Mouse (Mus musculus) kidney, adult 11 months (tissue): ENCODE data around the gene Tsen2.
A peak's percentile ranks its signal among the peaks of the same experiment; 100 is the strongest.

ENCODE experiments used
- DNase-seq: peaks from one replicate; pipeline ENCODE4 v3.0.0; 2022

Tsen2 gene

DNA sequence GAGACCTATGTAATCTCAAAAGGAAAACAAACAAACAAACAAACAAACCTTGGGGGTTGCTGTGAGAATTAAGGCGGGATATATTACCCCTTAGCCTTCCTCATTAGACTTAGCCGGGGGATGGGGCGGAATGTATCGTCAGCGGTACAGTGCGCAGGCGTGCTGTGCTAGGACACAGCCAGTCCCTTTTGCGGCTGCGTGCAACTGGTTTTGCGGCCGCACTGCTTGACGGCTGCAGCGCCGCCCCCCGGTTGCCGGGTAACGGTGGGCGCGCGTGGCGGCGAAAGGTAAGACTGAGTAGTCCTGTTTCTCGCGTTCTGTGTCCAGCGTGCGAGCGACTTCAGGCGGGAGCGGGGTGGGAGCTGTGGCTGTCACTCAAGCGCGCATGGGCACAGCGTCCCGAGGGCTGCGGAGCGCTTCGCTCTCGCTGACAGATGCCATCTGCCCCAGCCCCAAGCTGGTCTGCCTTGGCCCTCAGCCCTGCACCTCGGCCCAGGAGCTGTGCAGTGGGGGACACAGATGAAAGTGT, at the start of gene Tsen2:
Gene Tsen2, plus strand, starts transcription at position 223 of the 529 bp plus-strand sequence.
- peak; percentile 97 for DNase-seq

DNA sequence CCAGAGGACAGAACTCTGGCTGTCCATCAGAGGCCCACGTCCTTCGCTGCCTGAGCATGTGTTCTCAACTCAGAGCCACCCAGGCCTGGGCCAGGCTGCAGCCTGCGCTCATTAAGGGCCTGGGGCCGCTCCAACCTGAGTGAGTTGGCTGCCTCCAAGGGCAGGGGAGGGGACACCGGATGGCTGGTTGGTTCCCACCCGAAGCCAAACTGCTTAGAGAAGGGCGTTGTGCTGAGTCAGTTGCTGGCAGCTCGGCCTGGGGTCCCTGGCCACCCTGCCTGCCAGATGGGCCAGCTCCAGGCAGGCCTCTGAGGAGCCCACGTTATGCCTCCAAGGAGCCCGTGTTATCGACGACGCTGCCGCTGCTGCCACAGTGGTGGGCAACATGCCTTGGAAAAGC, 44.9 kb upstream of the Tsen2 start:
- DNase-seq, result no peak

DNA sequence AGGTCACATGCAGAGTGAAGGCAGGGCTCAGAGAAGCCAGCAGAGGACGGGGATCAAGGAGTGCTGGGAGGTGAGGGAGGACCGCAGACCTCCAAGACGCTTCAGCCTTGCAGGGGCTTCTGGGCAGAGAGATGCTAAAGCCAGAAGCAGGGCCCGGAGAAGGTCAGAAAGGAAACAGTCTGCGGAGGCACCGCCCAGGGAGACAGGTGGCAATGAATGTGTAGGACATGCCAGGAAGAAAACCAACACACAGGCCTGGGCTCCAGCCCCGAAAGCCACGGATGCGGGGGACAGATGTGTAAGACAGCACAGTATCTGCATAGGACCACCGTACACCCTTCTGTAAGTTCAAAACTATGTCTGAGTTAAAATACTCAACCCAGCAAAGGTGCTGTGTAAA, 44.2 kb upstream of the Tsen2 start:
- no peak for DNase-seq

DNA sequence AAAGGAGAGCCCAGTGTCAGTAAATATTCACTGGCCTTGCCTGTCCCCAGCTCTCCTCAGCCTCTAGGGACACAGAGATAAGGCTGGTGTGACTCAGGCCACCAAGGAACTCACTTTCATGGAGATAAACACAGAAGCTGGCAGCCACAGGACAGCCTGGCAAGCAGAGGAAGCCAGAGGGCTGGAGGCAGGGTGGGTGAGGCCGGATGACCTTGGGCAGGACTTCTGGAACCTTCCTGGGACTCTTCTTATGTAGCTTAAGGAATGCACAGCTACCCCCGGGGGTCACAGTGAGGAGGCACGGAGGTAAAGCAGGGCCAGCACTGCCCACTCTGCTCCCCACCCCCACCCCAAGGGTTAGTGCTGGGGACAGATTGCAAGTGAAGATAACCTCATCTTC, 43.3 kb upstream of the Tsen2 start:
- no peak for DNase-seq

DNA sequence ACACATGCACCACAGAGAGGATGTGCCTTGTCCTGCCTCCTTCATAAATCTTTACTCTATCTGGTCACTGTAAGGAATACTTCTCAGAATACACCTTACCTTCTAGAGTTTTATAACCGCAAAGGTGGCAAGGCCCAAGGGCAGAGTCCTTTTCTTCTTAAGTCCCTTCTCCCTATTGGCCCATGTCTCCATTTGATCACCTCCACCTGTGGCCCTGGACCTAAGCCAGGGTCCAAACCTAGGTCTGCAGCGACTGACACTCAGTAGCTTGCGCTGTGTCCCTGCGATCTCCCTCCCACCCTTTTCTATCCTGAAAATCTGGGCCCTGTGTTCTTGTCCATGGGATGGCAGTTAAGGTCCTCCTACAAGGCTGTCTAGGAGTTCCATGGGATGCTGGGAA, 41.4 kb upstream of the Tsen2 start:
- DNase-seq, result no peak

DNA sequence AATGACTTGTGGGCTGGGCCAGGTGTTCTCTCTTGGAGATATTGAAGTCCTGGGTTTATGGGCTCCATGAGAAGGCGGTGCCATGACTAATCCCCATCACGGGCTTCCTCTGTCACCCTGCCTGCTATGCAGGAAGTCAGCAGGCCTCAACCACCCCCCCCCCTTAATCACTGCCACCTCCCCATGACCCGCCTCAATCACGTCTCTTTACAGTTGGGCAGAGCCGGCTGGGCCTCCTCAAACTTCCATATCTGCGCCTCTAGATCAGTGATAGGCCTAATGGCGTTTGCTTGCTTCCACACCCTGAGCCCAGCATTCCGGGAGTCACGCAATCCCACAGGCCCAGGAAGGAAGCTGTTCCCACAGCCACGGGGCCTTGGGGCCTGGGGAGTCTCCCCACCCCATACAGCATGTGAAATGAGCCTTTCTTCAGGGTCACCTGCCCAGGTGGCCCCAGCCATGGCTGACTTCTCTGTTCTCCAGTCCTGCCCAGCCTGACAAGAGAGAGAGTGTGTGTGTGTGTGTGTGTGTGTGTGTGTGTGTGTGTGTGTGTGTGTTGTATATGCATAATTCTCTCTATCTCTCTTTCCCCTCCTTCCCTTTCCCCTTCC, 40.8 kb upstream of the Tsen2 start:
- DNase-seq, result no peak

DNA sequence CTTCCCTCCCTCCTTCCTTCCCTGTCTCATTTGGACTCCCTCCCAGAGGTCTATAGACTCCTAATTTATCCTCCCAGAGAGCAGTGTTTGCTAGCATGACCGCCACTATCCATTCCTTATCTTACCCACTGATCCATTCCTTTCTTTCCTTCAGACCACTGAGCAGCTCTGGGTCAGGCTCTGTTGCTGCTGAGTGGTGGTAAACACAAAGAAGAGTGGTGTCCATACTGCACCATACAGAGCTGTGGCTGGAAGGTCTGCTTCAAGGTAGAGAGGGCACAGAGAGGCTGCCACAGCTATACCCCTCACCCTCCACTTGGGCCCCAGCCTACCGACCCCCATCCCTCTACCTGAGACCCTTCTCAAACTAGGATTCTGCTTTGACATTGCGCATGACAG, 40.3 kb upstream of the Tsen2 start:
- no peak for DNase-seq

DNA sequence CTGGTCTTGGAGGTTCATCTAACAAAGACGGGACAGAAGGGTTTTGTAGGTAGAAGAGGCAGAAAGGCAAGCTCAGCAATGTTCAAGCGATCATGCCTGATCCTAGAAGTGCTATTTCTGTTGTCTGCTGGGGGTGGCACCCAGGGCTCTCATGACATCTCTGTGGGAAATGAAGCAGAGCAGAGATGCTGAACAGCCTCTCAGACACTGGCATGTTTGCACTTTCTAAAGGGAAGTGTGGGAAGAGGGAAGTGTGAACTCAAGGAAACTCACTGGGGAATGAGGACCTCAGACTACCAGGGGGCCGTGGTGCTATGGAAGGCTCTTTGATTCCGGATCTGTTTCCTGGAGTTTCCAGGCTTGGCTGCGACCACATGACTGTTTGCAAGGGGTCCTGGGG, 39.5 kb upstream of the Tsen2 start:
- no peak for DNase-seq

DNA sequence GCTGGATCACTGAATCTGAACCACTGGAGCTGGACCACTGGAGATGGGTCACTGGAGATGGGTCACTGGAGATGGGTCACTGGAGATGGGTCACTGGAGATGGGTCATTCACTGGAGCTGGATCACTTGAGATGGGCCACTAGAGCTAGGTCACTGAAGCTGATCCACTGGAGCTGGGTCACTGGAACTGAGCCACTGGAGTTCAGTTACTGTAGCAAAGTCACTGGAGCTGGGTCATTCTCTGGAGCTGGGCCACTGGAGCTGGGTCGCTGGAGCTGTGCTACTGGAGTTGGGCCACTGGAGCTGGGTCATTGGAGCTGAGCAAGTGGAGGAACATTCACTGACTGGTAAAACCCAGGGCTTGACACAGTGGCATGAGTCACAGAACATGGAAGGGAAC, 38.0 kb upstream of the Tsen2 start:
- no peak for DNase-seq

DNA sequence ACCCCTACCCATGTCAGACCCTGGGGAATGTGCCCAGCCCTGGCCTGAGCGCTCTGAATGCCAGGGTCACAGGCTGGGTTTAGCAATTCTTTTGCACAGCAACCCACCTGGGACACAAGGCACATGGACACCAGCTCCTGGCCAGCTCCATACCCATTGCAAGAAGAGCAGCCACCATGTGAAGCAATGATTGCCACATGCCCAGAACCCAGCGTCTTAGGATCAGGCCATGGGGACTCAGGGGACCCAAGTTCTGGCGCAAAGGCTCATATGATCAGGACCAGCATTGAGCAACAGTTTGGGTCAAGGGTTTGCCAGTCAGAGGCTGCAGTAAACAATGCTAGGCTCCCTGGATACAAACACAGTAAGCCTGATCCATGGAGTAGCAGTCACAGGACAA, 33.0 kb upstream of the Tsen2 start:
- no peak for DNase-seq

DNA sequence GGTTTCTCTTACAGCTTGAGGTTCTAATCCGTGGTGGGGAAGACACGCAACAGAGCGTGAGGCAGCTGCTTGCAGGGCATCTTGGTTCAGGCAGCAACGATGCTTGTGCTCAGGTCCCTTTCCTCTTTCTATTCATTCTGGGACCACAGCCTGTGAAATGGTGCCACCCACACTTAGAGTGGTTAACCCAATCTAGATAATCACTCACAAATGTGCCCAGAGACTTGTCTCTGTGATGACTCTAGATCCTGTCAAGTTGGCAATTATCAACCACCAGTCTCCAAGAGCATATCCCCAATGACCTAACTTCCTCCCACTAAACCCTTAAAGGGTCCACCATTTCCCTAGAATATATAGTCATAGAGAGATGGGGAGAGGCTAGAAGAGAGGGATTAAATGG, 31.3 kb upstream of the Tsen2 start:
- no peak for DNase-seq

DNA sequence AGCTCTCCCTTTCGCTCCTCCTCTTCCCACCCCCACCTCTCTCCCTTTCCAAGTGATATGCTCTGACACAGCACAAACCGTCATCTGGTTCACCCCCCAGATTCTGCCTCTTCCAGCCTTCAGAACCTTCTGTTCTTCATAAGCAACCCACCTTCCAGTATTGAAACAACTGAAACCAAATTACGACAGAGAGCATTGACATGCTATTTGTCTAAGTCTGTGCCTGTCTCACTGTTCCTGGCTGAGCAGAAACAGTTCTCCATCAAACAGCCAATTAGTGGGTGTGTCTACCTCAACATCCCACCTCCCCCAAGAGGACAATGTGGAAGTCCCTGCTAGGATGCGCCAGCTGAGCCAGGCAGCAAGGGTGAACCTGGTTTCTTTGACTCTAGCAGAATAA, 26.6 kb upstream of the Tsen2 start:
- DNase-seq, result no peak

DNA sequence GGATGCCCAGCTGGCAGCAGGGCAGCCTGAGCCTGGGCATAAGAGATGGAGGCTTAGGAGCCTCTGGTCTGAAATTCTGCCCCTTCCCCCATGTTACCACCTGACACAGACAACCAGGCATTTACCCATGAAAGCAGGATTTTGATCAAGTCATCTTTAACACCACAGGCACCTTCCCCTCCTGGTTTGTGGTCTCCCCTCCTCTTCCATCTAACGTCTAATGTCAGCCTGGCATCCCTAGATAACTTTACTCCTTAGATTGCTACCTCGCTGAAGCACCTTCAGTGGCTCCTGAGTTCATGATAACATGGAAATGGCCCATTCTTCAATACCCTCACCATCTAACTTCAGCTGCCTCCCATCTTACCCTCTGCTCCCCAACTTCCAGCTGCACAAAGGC, 26.1 kb upstream of the Tsen2 start:
- no peak for DNase-seq

DNA sequence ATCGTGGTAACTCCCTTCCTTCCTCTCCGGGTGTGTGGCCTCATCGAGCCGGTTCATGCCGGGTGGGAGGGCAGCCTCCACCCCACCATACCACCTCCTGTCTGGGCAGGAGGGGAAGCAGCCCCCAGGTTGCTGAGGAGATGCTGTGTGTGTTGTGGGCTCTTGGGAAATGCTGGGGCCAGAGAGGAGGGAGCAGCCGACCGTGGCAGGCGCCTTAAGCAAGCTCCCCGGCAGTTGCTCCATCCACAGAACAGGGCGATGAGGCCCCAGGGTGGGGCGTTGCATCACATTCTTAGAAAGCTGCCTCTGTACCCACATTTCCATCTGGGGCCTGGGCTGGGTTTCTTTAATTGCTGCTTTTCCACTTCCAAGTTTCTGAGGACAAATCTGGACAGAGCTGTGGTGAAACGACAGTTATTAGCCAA, 25.2 kb upstream of the Tsen2 start:
- no peak for DNase-seq

DNA sequence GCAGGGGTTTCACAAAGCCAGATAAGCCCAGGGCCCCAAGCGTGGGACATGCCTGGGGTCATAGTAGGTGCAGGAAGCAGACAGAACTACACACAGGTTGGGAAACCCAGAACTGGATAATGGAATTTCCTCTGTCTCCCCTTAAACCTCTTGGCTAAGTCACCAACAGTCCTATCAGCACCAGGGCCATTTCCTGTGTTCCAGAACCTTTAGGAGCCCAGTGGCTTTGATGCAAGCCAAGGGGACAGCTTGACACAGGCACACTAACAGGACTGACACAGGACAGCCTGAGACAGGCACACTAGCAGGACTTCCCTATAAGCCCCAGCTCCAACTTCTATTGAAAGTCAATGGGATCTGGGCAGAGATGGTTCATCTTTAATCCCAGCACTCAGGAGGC, 22.5 kb upstream of the Tsen2 start:
- DNase-seq, result no peak

DNA sequence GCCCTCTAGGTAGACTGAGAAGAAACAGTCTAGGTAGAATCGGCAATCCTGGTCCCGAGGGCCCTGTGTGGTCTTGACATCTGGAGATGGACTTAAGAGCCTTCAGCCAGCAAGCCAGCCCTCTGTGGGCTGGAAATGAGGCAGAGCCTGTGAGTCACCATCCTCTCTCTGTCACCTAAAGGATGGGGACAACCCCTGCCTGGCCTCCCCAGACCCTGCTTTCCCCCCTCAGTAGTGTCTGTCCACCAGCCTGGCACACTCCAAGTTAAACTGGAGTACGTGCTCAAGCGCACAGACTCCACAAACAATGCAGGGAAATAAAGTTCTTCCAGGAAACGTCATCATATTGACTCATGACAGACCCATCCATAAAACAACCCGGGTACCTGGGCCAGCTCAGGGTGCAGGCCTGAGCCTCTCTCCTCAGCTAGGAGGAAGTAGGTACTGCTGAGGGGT, 21.7 kb upstream of the Tsen2 start:
- no peak for DNase-seq

DNA sequence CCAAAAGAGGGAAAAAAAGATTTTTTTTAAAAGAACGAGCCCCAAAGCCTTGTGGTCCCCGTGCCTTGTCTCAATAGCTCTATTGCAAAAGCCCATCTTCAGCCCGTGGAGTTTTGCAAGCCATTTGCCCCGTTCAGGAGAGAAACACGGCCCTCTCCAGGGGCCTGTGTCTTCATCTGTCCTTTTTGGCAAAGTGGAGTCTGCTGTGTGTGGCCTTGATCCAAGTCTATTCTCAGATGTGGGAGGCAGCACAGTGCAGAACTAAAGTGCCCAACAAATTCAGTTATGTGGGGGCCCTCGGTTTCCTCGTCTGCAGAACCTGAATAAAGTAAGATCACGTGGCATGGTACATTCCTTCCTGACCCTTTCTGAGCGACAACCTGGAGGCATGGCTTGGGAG, 21.3 kb upstream of the Tsen2 start:
- no peak for DNase-seq

DNA sequence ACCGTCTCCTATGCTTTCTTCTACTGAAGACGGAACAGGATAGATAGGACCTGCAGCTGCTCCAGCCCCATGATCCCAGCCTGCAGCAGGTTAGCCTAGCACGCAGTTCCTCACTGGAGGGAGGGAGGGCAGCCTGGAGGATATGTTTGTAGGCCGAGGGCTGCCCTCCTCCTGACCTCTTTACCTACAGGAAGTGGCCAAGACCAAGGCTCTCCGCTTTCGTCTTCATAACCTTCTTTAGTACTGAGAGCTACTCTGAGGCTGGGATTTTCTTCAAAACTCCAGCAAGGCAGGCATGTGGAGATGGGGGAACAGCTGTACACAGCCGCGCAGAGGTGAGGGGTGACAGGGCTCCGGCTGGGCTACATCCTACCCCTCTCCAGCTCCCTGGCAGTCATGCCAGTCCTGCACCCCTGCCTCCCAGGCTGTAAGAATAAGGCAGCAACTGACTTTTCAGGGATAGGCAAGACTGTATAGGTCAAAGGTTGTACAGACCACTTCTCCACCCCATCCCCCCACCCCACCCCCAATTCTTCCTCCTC, 19.9 kb upstream of the Tsen2 start:
- no peak for DNase-seq

DNA sequence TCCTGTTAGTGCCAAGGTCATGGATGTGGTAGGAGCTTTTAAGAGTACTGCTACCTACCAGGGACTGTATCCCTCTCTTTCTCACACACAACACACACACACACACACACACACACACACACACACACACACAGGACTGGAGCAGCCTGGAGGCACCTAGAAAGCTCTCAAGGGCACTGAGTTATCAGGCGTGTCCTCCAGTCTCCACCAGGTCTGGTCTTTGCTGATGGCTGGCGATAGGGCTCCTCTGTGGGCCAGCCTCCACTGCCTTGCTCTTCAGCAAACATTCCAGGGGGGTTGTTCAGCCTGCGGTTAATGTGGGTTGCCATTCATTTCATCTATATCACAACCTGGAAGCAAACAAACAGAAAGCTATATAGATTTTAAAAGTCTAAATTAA, 17.0 kb upstream of the Tsen2 start:
- no peak for DNase-seq

DNA sequence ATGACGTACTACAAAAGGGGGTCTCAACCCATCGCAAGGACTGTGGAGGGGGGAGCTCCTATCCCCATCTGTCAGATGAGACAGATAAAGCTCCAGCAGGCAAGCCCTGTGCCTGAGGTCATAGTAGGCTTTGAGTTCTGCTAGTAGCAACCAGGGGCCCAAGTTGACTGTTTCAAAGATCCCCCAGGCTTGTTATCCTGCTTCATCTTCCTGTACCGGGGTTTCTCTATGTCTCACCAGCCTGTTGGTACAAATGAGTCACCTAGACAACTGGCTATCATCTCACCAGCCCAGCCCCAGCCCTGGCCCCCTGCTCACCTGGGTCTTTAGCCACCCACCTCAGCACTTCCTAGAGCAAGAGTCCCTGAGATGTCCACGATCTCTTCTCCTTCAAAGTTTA, 16.1 kb upstream of the Tsen2 start:
- DNase-seq, result no peak

DNA sequence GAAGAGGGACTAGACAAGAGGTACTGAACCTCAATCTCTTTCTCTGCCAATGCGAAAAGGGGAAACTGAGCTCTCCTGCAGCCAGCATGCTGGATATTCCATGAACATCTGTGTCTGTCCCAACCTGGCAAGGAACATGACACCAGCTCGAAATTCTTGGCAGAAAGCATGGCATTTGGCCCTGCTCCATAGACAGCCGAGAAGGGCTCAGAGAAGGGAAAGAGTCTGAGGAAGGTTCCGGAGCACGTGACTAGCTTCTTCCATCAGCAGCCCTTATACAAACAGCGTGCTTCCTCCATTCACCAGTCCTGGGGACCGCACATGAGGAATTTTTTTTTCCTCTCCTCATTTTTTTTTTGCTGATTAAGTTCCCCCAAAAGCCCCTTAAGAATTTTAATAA, 9.8 kb upstream of the Tsen2 start:
- DNase-seq, result no peak

DNA sequence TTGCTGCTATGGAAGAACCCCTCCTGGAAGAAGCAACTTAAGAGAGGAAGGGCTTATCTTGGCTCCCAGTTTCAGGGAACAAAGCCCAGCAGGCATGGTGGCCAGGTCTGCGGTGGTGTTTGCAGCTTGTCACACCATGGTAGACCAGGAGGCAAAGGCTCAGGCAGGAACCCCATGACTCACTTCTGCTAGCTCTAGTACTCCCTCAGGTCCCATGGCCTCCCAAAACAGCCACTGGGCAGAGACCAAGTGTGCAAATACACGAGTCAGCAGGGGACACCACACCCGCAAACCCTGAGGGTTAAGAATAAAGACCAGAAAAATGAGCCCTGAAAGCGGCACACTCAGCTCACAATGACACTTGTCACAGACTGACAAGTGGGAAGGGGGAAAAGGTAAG, 8.3 kb upstream of the Tsen2 start:
- no peak for DNase-seq

DNA sequence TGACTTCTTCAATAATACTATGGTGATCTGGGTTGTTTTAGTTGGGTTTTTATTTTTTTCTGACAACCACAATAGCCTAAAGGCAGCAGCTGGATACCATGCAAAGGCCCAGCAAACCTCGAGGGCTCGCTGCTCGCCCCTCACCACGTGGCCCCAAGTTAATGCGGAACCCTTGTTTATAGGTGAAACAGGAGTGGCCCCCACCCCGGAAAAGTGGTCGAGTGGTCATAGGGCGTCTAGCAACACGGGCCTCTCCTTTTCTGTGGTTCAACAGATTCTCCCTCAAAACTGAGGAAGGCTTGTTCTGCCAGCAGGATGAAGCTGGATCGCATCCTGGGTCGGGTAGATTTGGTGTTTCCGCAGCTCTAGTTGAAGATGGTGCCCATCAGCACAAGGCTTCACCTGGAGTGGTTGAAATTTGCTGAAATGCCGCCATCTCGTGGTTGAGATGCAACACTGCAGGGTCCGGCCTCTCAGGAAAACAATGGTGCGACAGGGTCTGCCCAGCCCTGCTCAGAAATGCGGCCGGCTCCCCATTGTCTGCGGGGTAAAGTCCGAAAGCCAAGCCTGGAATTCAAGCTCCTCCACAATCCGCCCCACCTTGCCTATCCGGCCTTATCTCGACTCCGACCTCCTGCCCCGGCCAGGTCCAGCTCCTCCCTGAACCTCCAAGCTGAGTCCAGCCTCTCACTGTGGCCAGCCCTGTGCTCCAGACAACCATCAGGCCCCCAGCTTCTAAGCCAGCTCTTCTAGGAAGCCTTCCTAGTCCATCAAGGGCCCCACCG, 5.6 kb upstream of the Tsen2 start:
- DNase-seq, result peak; percentile 63

DNA sequence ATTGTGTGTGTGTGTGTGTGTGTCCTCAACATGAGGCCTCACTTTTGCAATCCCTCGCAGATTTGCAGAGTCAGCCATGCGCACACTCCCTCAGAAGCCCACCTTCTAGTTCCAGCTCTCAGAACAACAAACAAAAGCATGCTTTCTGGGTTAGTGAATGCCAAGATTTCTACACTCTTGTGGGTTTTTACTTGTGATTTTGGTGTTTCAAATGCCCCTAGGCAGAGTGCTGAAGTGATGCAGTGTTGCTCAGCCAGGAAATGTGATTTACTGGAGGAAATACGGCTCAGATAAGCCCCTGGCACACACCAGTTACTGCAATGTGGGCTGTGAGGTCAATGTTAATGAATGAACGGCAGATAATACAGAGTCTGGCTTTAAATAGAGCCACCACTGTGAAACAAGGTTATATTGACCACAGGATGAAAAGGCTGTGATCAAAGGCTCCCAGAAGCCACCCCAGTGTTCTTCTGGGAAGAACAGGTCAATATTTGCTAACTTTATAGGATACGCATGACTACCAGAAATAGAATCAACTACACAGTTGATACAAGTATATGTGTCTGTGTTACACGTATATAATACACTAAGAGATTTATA, 2.7 kb upstream of the Tsen2 start:
- DNase-seq, result no peak
